Mouse (Mus musculus) urinary bladder, postnatal 36 days (tissue): ENCODE results near the gene Ccdc148.

Source experiments
- DNase-seq, 2 experiments: peaks; one replicate each; pipeline ENCODE4 v3.0.0; 2022; ENCODE audit warnings: low spot score in 2 of 2, mixed read lengths in 1 of 2

Ccdc148 gene

GRCm38 (mm10) chr2:58783526-58783925 is 377.0 kb downstream of the Ccdc148 start:
- DNase-seq: no peak

GRCm38 (mm10) chr2:58778986-58779495 is 381.4 kb downstream of the Ccdc148 start:
- no peak for DNase-seq

- DNase-seq: no peak
These were observed 386.6 kb downstream of the Ccdc148 start for GRCm38 (mm10) chr2:58773833-58774232.
